Mouse (Mus musculus) E14TG2a.4 (cell line): Measurements from ENCODE around the gene Atp1a1.

Source experiments
- H3K27me3 ChIP-seq: 2 replicates; pipeline ENCODE4 v1.6.1; 2014; ENCODE audit warnings: low read length, control low read depth; ENCODE audit not compliant: insufficient read depth
- H3K36me3 ChIP-seq: 2 replicates; pipeline ENCODE4 v1.6.1; 2014; ENCODE audit warnings: low read length, control low read depth; ENCODE audit not compliant: insufficient read depth
- H3K4me1 ChIP-seq: replicated peaks from 2 replicates; pipeline ENCODE4 v1.6.1; 2014; ENCODE audit warnings: low read depth, low read length, control low read depth
- H3K4me3 ChIP-seq: replicated peaks from 2 replicates; pipeline ENCODE4 v1.5.1; 2014; ENCODE audit warnings: mild to moderate bottlenecking, low read length
- H3K9me3 ChIP-seq: 2 replicates; pipeline ENCODE4 v1.6.1; 2014; ENCODE audit warnings: low read length, control low read depth
- CTCF ChIP-seq: conservative IDR thresholded peaks from 2 replicates; pipeline ENCODE4 v1.5.1; 2014; ENCODE audit warnings: low read length
- NANOG ChIP-seq: IDR thresholded peaks from 2 replicates; pipeline ENCODE4 v1.6.1; 2014; ENCODE audit warnings: borderline replicate concordance, low read length, mixed read lengths
- POU5F1 ChIP-seq: IDR thresholded peaks from 2 replicates; pipeline ENCODE4 v1.6.1; 2014; ENCODE audit warnings: low read length, borderline replicate concordance

The Atp1a1 gene

DNA sequence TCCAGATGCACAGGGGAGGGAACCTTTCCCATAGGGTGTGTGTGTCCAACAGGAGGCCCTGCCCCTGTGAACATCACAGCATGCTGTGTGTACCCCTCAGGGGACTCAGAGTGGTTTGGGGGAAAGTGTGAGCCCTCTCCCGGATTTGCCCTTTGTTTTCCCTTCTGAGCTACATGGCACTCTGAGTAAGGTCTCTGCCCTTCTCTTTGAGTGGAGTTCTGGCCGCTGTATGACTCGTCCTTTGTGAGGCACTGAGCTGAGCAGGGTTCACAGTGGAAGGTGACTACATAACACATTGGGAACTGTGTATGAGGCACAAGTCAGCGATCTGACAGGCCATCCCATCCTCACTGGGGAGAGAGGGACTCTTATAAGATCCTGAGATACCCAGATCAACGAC lies 31.5 kb downstream of the Atp1a1 start:
- Histone ChIP-seq H3K36me3 (peaks cover 37% of the 10 kb centered on the region), H3K4me1 (peaks cover 73% of the 10 kb centered on the region), H3K27me3 (no peaks in the 10 kb centered on the region), H3K9me3 (peaks cover 12% of the 10 kb centered on the region), H3K4me3 (no peak overlapping the region)
- no peak for TF ChIP-seq CTCF
- no peak for TF ChIP-seq POU5F1
- TF ChIP-seq NANOG = no peak

DNA sequence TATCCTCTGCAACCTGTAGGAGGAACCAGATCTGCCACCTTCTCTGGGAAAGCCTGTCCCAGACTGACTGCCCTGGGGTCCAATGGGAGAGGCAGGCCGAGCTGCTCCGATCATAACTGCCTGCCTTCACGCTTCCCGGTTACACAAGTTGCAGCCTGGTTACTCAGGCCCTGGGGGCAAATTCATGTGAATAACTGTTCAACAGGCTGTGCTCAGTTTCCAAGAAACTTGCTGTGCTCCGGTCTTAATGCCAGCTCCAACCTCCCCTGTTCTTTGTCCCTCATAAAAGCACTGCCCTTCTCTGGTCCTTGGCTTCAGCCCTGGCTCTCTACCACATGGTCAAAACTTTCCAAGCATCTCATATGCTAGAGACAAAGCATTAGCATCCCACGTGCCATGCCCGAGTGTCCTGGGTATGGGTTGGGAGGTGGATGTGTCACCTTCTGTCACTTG lies 32.3 kb downstream of the Atp1a1 start:
- TF ChIP-seq POU5F1 = no peak
- no peak for TF ChIP-seq CTCF
- TF ChIP-seq NANOG = no peak
- no peaks in the 10 kb centered on the region for H3K27me3 ChIP-seq
- peaks cover 65% of the 10 kb centered on the region for H3K4me1 ChIP-seq
- peaks cover 29% of the 10 kb centered on the region for H3K36me3 ChIP-seq
- peaks cover 12% of the 10 kb centered on the region for H3K9me3 ChIP-seq
- no peak overlapping the region for H3K4me3 ChIP-seq

DNA sequence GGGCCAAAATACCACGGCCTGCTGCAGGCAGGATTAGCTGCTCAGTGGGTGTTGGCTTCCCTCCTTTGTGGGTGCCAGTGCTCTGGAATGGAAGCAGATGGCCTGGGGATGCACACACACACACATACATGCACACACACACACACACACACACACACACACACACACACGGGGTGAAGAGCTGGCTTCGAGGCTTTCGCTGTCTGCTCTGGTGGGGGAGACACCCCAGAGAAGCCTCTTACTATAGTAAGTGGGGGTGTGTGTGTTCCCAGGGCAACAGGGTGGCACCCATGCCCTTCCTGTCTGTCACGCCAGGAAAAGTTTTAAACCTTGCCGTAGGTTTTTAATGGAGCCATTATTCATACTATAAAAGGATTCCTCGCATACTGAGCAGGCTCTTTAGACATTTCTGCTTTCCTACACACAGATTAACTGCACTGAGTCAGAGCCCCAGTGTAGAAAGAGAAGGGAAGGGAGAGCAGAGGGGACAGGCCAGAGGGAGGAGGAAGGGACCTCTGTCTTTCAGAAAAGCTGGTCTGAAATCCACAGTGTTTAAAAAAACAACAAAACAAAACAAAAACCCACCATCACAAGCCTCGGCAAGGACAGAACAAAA lies 32.9 kb downstream of the Atp1a1 start:
- H3K36me3 ChIP-seq = peaks cover 23% of the 10 kb centered on the region
- peaks cover 12% of the 10 kb centered on the region for H3K9me3 ChIP-seq
- peaks cover 63% of the 10 kb centered on the region for H3K4me1 ChIP-seq
- peak overlapping the region; percentile 37; the same call in 1 of the 2 replicates for H3K4me3 ChIP-seq
- H3K27me3 ChIP-seq = no peaks in the 10 kb centered on the region
- TF ChIP-seq NANOG = no peak
- TF ChIP-seq POU5F1 = no peak
- TF ChIP-seq CTCF = no peak

GRCm38 (mm10) chr3:101570747-101571514 lies 33.6 kb downstream of the Atp1a1 start:
- TF ChIP-seq NANOG = no peak
- TF ChIP-seq CTCF = no peak
- peak; percentile 42; the same call in 1 of the 2 replicates for TF ChIP-seq POU5F1
- peak overlapping the region; percentile 37; the same call in 1 of the 2 replicates for H3K4me3 ChIP-seq
- H3K27me3 ChIP-seq = no peaks in the 10 kb centered on the region
- H3K4me1 ChIP-seq = peaks cover 62% of the 10 kb centered on the region
- H3K36me3 ChIP-seq = peaks cover 17% of the 10 kb centered on the region
- H3K9me3 ChIP-seq = peaks cover 12% of the 10 kb centered on the region

- no peak for TF ChIP-seq CTCF
- TF ChIP-seq NANOG = peak; percentile 44
- no peak for TF ChIP-seq POU5F1
- H3K4me1 ChIP-seq = peaks cover 55% of the 10 kb centered on the region
- no peak overlapping the region for H3K4me3 ChIP-seq
- H3K27me3 ChIP-seq = no peaks in the 10 kb centered on the region
- H3K36me3 ChIP-seq = peaks cover 10% of the 10 kb centered on the region
- peaks cover 12% of the 10 kb centered on the region for H3K9me3 ChIP-seq
These were observed 34.2 kb downstream of the Atp1a1 start for GRCm38 (mm10) chr3:101570246-101570645.

DNA sequence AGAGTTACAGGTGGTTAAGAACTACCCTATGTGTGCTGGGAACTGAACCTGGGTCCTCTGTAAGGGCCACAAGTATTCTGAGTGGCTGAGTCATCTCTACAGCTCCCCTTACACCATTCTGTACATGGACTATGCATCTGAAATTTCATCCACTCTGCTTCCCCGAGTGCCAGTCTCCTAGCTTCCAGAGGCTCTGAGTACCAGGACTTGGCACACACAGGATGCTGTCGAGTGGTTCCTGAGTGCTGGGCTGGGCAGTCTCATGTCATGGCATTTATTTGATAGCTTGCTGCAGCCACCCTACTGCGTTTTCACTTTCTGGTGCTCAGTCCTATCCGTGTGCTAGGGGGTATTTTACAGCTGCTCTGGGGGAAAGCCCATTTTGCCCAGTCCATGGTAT lies 35.9 kb downstream of the Atp1a1 start:
- Histone ChIP-seq H3K9me3 (peaks cover 12% of the 10 kb centered on the region), H3K4me3 (no peak overlapping the region), H3K27me3 (no peaks in the 10 kb centered on the region), H3K36me3 (no peaks in the 10 kb centered on the region), H3K4me1 (peaks cover 45% of the 10 kb centered on the region)
- TF ChIP-seq NANOG = no peak
- no peak for TF ChIP-seq CTCF
- no peak for TF ChIP-seq POU5F1

GRCm38 (mm10) chr3:101564011-101564410 lies 40.5 kb downstream of the Atp1a1 start:
- Histone ChIP-seq H3K36me3 (no peaks in the 10 kb centered on the region), H3K9me3 (peaks cover 2% of the 10 kb centered on the region; the same call in 1 of the 2 replicates), H3K4me3 (no peak overlapping the region), H3K27me3 (no peaks in the 10 kb centered on the region), H3K4me1 (peaks cover 13% of the 10 kb centered on the region)
- TF ChIP-seq NANOG = no peak
- TF ChIP-seq POU5F1 = no peak
- TF ChIP-seq CTCF = 0 out of 2 replicates have a peak, but pooled peaks have one; percentile 17

DNA sequence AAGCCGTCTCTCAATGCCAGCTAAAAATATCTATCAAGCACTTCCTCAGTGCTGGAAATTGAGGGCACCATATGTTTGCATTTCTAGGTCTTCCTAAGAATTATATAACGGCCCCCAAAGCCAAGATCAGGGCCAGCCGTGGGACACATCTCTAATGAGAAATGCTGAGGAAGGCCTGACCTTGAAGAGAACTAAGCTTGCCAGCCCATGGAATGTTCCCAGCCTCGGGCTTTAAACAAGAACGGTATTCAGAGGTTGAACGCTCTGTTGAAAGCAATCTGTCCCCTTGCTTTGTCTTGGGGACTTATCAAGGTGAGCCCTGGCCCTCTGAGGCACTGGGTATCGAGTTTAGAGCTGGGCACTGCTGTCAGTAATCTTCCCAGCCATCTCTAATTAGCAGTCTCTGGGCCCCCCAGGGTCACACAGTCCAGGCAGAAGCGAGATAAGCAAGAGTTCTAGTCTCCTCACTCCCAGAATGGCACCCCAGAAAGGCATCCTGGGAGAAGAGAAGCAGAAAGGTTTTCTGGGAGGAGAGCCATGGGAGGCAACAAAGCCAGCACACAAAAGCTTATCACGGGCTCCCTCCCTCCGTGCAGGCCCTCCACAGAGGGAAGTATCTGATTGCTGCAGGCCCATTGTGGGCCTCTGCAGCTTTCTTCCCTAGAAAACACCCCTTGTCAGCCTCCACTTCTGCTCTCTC lies 41.8 kb downstream of the Atp1a1 start:
- no peak for TF ChIP-seq NANOG
- TF ChIP-seq CTCF = no peak
- TF ChIP-seq POU5F1 = no peak
- no peaks in the 10 kb centered on the region for H3K36me3 ChIP-seq
- peaks cover 7% of the 10 kb centered on the region for H3K4me1 ChIP-seq
- H3K9me3 ChIP-seq = no peaks in the 10 kb centered on the region
- H3K27me3 ChIP-seq = no peaks in the 10 kb centered on the region
- no peak overlapping the region for H3K4me3 ChIP-seq

- peaks cover 7% of the 10 kb centered on the region for H3K4me1 ChIP-seq
These were observed 42.5 kb downstream of the Atp1a1 start for GRCm38 (mm10) chr3:101561948-101562347.

More at GRCm38 (mm10) chr3:101561948-101562347, 42.5 kb downstream of the Atp1a1 start:
- no peak for TF ChIP-seq POU5F1
- no peak for TF ChIP-seq NANOG
- no peak for TF ChIP-seq CTCF
- H3K9me3 ChIP-seq = no peaks in the 10 kb centered on the region
- no peaks in the 10 kb centered on the region for H3K36me3 ChIP-seq
- H3K4me3 ChIP-seq = no peak overlapping the region
- no peaks in the 10 kb centered on the region for H3K27me3 ChIP-seq
